In the genomic region with DNA sequence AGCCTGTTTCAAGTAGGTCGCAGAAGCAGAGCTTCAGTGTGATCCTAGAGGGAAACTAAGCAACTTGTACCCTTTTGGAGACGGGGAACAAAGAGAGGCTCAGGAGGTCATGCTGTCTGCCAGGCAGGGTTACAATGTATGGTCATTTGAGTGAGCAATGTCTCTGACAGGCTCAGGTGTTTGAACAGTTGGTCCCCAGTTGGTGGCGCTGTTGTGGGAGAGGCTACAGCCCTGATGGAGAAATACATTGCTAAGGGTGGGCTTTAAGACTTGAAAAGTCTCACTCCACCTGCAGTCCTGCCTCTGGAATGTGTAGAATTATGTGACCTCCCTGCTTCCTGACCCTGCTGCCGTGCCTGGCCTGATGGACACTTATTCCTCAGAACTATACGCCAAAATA, we compare ENCODE assay signal across 9 mouse cellular contexts. TPM values are rescaled to one million over a fixed set of nuclear protein-coding genes. Genes with fewer than 3 reads are reported as not detected.
A peak's percentile ranks its signal among the peaks of the same experiment; 100 is the strongest.
DNase-seq lines count a peak whose midpoint lies in the region; ATAC-seq and TF ChIP-seq lines count a peak whose summit lies in the region.
"Had no signal": no experiment of that assay in that cellular context is flagged by ENCODE, and none has a peak within 500 bp of the region (broad histone marks: within the 10 kb centered on the region; RNA-seq: fewer than 3 reads in every experiment).

No protein-coding gene starts in this region.

- H3K4me2 ChIP-seq in forebrain, embryonic 13.5 days: no peak overlapping the region
- H3K4me2 ChIP-seq in midbrain, embryonic 16.5 days (ENCODE audit: low read length): no peak overlapping the region
- H3K4me2 ChIP-seq: heart, embryonic 13.5 days had no signal

- peak overlapping the region; percentile 89 for H3K27ac ChIP-seq in forebrain, embryonic 13.5 days
- H3K27ac ChIP-seq in forebrain, embryonic 10.5 days: no peak overlapping the region
- 0 out of 2 replicates have a peak overlapping the region, but pooled peaks have one; percentile 28 for H3K27ac ChIP-seq in midbrain, embryonic 10.5 days (replicated peaks)
- no peak overlapping the region; the same call in 1 of the 2 replicates for H3K27ac ChIP-seq in midbrain, embryonic 16.5 days (ENCODE audit: low read length)
- peak overlapping the region; percentile 71; the same call in 1 of the 2 replicates for H3K27ac ChIP-seq in thymus, adult 2 months (ENCODE audit: control insufficient read depth, insufficient read depth, low read length)
- H3K27ac ChIP-seq: heart, embryonic 13.5 days had no signal

- no peak overlapping the region for H3K4me3 ChIP-seq in forebrain, embryonic 13.5 days
- H3K4me3 ChIP-seq in forebrain, embryonic 10.5 days: no peak overlapping the region
- no peak overlapping the region for H3K4me3 ChIP-seq in midbrain, embryonic 10.5 days
- H3K4me3 ChIP-seq in midbrain, embryonic 16.5 days (ENCODE audit: low read depth, low read length): no peak overlapping the region
- H3K4me3 ChIP-seq in thymus, adult 2 months (ENCODE audit: control insufficient read depth, insufficient read depth, low read length): no peak overlapping the region
- H3K4me3 ChIP-seq: heart, embryonic 13.5 days had no signal

- peak; percentile 15; the same call in 1 of the 2 replicates for TF ChIP-seq CTCF in thymus, adult 2 months (IDR thresholded peaks at IDR 0.05; ENCODE audit: borderline replicate concordance, control insufficient read depth, extremely low read depth, insufficient read depth, low read length, poor library complexity)

- H3K9me3 ChIP-seq in forebrain, embryonic 13.5 days (replicated peaks): no peaks in the 10 kb centered on the region
- no peaks in the 10 kb centered on the region for H3K9me3 ChIP-seq in forebrain, embryonic 10.5 days
- H3K9me3 ChIP-seq in midbrain, embryonic 10.5 days (replicated peaks): no peaks in the 10 kb centered on the region
- H3K9me3 ChIP-seq in midbrain, embryonic 16.5 days (replicated peaks; ENCODE audit: control insufficient read depth, low read length, poor library complexity, severe bottlenecking): no peaks in the 10 kb centered on the region
- H3K9me3 ChIP-seq: heart, embryonic 13.5 days had no signal

- H3K4me1 ChIP-seq in forebrain, embryonic 13.5 days: peaks cover 48% of the 10 kb centered on the region
- H3K4me1 ChIP-seq in forebrain, embryonic 10.5 days: peaks cover 49% of the 10 kb centered on the region
- peaks cover 44% of the 10 kb centered on the region for H3K4me1 ChIP-seq in midbrain, embryonic 10.5 days
- peaks cover 14% of the 10 kb centered on the region for H3K4me1 ChIP-seq in midbrain, embryonic 16.5 days (ENCODE audit: control insufficient read depth, insufficient read depth, low read length)
- H3K4me1 ChIP-seq in thymus, adult 2 months (replicated peaks; ENCODE audit: control insufficient read depth, insufficient read depth, low read length): peaks cover 23% of the 10 kb centered on the region

- WGBS in forebrain, embryonic 13.5 days: 49% methylated on average over 5 of the region's 5 CpGs
- 52% methylated on average over 5 of the region's 5 CpGs for WGBS in forebrain, embryonic 10.5 days
- WGBS in midbrain, embryonic 10.5 days: 51% methylated on average over 5 of the region's 5 CpGs
- 53% methylated on average over 5 of the region's 5 CpGs for WGBS in midbrain, embryonic 16.5 days
- WGBS in thymus, adult 2 months: 61% methylated on average over 5 of the region's 5 CpGs

- DNase-seq in forebrain, embryonic 10.5 days (ENCODE audit: extremely low spot score, low spot score): no peak
- DNase-seq in midbrain, embryonic 10.5 days (ENCODE audit: low spot score): peak; percentile 31
- DNase-seq in embryo, embryonic 10.5 days (ENCODE audit: low spot score): peak; percentile 52
- DNase-seq in thymus, adult 2 months: peak; percentile 57
- no peak for DNase-seq in ovary, postnatal 36 days (ENCODE audit: low spot score)
- no peak for DNase-seq in left cerebral cortex, postnatal 10 days (ENCODE audit: extremely low spot score in 1 of 2, low spot score in 2 of 2)

- ATAC-seq in forebrain, embryonic 13.5 days: no peak
- ATAC-seq in midbrain, embryonic 16.5 days: no peak

- H3K9ac ChIP-seq in forebrain, embryonic 13.5 days: no peak overlapping the region
- H3K9ac ChIP-seq in midbrain, embryonic 16.5 days (ENCODE audit: low read depth, low read length): no peak overlapping the region
- H3K9ac ChIP-seq: heart, embryonic 13.5 days had no signal

- no peaks in the 10 kb centered on the region for H3K36me3 ChIP-seq in forebrain, embryonic 13.5 days (ENCODE audit: poor library complexity, severe bottlenecking)
- H3K36me3 ChIP-seq in forebrain, embryonic 10.5 days (replicated peaks): no peaks in the 10 kb centered on the region
- H3K36me3 ChIP-seq in midbrain, embryonic 10.5 days: no peaks in the 10 kb centered on the region
- no peaks in the 10 kb centered on the region for H3K36me3 ChIP-seq in midbrain, embryonic 16.5 days (ENCODE audit: control insufficient read depth, insufficient read depth, low read length)
- no peaks in the 10 kb centered on the region for H3K36me3 ChIP-seq in thymus, adult 2 months (ENCODE audit: control insufficient read depth, insufficient read depth, low read length)
- H3K36me3 ChIP-seq: heart, embryonic 13.5 days had no signal

- peaks cover 9% of the 10 kb centered on the region for H3K27me3 ChIP-seq in forebrain, embryonic 13.5 days
- peaks cover 36% of the 10 kb centered on the region for H3K27me3 ChIP-seq in forebrain, embryonic 10.5 days (ENCODE audit: poor library complexity, severe bottlenecking)
- peaks cover 14% of the 10 kb centered on the region for H3K27me3 ChIP-seq in midbrain, embryonic 10.5 days (ENCODE audit: low read depth, poor library complexity, severe bottlenecking)
- no peaks in the 10 kb centered on the region for H3K27me3 ChIP-seq in midbrain, embryonic 16.5 days (ENCODE audit: control insufficient read depth, insufficient read depth, low read depth, low read length)
- H3K27me3 ChIP-seq in thymus, adult 2 months (ENCODE audit: control insufficient read depth, insufficient read depth, low read length): no peaks in the 10 kb centered on the region

- TF ChIP-seq POLR2A in thymus, adult 2 months (IDR thresholded peaks at IDR 0.05; ENCODE audit: control insufficient read depth, extremely low read depth, insufficient read depth, low read length, poor library complexity): no peak

- intact Hi-C loops in left cerebral cortex, postnatal 10 days (cut with DNase I): no loop called here

RNA-seq across cellular contexts. Expression of a gene that starts 21.4 kb away (rescaled TPM):
- polyA plus RNA-seq in forebrain, embryonic 13.5 days (2015; fragmentation: Nextera tagmentation; extraction: Ambion mirVana): 12.1 and 12.8 TPM in 2 replicates
- polyA plus RNA-seq in forebrain, embryonic 10.5 days (2016; fragmentation: Nextera tagmentation; extraction: Ambion mirVana): 2.2 TPM in 2 replicates
- 2.2 and 3.8 TPM in 2 replicates for polyA plus RNA-seq in midbrain, embryonic 10.5 days (2016; fragmentation: Nextera tagmentation; extraction: Ambion mirVana)
- polyA plus RNA-seq in midbrain, embryonic 16.5 days (2015; fragmentation: Nextera tagmentation; extraction: Ambion mirVana): 11.3 and 11.9 TPM in 2 replicates
- polyA plus RNA-seq in thymus, adult 2 months (2012; rRNA removed): 2.3 and 2.6 TPM in 2 replicates
- 10 to 100 TPM; 30.1 TPM for total RNA-seq in left cerebral cortex, postnatal 10 days (2021)

Comparison
In these comparisons a context has a peak if more than half of its experiments do, and no peak if none do; other contexts are left out.
1. H3K27ac ChIP-seq: peak in forebrain, embryonic 13.5 days (single experiment), midbrain, embryonic 10.5 days (single experiment) and thymus, adult 2 months (single experiment); none in forebrain, embryonic 10.5 days (single experiment) and midbrain, embryonic 16.5 days (single experiment).
2. DNase-seq: peak in midbrain, embryonic 10.5 days (single experiment), embryo, embryonic 10.5 days (single experiment) and thymus, adult 2 months (single experiment); none in forebrain, embryonic 10.5 days (single experiment), ovary, postnatal 36 days (single experiment) and left cerebral cortex, postnatal 10 days (0 of 2).